Mouse (Mus musculus) cerebellum, adult 9-11 months (tissue): ENCODE measurements around the gene Gzmk.

ENCODE experiments used
- DNase-seq: peaks from one replicate; pipeline ENCODE4 v3.0.0; 2022

The Gzmk gene

DNA sequence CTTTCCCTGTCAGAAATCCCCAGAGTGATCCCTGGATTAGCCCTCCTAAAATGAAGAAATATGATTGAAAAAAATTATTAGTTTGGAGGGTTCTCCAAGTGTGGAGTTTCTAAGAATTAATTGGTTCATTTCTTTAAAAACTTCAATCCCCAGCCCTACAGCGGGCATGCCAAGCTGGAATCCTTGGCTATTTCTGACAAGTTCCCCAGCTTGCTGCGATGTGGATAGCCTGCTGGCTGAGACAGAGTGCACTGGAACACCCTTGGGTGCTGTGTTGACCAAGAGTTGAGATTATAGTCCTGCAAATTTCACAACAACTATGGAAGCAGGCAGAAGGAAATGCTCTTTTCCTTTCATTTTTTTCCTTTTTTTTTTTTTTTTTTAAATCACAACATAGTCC, 24.1 kb downstream of the Gzmk start:
- DNase-seq, result no peak

DNA sequence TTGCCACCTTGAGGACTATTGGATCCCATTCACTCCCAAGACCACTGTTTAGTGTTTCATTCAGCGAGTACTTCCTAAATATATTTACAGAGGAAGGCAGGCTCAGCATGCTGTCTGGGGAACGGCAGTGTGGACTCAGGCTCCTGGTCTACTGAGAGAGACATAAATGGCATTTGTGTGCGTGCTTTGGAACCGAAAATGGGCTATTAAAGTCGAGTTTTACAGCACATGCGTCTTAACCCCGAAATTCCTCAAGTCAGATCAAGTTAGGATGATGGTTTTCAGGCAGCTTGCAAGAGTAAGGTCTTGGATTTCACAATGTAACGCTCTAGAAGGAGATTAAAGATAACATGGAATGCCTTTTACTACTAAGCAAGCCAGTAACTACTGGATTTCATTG, 25.0 kb downstream of the Gzmk start:
- no peak for DNase-seq

DNA sequence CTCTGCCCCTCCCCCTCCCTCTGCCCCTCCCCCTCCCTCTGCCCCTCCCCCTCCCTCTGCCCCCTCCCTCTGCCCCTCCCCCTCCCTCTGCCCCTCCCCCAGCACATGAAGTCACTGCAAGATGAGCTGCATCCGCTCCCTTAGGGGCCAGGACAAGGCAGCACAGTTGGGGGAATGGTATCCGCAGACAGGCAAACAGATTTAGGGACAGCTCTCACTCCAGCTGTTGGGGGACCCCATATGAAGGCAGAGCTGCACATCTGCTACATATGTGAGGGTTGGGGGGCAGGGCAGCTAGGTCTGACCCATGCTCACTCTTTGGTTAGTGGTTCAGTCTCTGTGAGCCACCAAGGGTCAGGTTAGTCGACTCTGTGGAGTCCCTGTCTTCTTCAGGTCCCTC, 26.4 kb downstream of the Gzmk start:
- no peak for DNase-seq

DNA sequence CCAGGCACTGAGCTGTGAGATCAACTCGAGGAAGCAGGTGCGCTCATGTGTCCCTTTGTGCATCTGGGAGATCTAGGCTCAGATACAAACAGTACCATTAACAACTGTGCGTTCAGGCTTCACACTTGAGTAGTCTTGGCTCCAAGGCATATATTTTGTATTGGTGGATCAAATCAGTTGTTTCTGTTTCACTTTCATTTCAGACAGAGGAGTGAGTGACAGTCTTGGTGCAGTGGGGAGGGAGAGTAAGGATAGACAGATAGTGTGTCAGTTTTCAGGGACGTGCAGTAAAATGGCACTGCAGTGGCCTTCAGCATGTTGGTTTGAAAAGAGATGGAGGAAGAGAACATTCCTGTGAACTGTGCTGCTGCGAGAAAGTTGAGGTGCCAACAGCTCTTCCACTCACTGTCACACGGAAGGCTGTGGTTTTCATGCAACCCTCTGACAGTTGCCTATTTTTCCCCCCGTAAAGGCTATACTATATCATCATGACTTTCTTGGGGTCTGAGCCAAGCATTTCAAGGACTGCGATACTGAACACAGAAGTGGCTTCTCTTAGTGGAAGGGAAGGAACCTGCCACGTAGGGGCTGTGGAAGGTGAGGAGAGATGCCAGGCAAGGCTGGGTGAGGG, 27.7 kb downstream of the Gzmk start:
- no peak for DNase-seq

DNA sequence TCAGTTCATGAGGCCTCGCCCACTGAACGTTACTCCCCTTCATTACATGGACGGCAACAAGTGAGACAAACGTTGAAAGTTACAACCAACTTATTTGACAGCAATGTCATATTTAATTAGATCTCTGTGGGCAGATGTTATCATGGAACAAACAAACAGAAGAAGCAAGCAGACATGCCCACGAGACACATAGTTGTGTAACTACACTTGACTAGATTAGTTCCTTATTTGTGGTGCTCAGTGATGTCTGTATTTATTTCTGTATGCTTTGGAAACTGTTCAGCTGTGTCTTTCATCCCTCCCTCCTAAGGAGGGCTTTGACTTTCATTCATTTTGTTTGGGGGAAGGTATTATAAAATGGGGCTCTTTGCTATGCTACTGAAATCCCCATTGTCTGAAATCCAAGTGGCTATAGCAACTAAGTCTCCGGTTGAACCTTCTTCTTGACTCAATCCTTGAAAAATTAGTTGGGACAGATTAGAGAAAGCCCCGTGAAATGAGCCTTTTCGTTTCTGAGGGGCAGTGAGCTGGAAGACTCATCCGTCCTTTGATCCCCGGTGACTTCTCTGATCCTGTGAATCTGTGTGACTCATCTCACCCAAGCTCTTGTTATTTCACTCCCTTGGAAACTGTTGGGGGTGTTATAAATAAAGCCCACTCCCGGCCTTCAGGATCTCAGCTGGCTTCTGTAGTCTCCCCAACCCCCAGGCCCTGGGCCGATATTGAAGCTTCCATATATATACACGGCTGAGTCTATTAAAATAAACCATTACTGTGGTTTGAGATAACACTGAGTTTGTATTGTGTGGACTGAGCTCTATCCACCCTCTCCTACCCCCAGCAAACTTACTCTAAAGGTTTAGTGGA, 28.7 kb downstream of the Gzmk start:
- no peak for DNase-seq

DNA sequence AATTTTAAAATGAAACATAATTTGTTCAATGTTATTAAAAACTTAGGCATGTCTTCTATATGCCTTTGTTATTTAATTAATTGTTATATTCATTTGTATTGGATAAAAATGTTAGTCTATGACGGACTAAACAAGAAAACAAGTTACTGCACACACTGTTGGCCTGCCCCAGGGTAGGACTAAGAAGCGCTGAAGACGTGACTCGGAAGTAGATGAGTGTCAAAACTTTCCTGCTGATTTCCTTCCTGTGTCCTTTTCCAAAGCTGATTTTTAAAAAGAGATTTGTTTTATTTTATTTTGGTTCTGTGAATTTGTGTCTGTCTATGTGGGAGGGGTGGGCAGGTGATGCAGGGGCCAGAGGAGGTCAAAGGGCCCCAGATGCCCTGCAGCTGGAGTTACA, 42.0 kb downstream of the Gzmk start:
- DNase-seq, result no peak

DNA sequence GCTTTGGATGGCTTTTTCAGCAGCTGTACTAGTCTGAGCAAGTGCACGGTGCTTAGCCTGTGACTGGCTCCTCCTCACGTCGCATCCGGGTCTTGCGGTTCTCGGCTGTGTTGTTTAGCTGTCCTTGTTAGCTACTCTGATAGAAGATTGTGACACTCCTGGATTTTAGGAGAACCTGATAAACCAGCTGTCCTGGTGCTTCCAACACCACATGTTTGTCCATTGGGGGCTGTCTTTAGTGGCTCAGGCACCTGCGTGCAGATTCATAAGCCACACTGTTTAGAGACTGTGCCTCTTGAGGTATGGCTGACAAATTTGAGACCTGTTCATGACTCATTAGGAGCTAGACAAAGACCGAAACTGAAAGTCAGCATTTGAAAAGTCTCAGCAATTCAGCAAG, 42.4 kb downstream of the Gzmk start:
- DNase-seq, result no peak

DNA sequence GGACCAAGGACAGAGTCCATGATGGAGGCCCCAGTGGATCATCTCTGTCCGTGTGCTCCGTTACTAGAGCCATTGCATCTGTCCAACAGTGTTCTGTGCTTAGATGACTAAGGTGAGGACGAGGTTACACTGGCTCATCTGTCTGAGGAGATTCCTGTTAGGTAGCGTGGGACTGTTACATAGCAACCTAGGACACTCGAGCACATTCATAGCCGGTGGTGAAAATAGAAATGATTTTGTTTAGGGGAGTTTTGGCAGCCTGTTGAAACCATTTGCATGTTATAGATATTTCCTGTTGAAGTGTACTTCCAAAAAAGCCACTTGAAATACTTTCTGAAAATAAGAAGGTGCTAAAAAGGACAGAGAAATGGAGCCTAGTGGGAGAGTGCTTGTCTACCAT, 51.5 kb downstream of the Gzmk start:
- no peak for DNase-seq

DNA sequence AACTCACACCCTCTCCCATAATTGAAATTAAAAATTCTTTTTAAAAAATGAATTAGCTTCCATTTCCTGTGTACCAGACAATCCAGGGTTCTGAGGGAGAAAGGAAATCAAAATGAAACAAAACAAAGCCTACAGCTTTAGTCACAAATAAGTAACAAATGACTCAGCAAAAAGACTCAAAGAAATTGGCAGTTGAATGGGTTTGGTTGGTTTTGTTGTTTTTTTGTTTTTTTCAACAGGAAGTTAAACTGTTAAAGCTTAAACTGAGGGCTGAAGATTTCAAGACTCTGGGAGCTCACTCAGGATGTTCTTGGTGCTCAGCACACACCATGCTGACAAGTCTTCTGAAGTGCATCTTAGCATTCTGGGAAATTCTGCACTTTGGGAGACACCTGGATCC, 55.5 kb downstream of the Gzmk start:
- DNase-seq, result no peak

DNA sequence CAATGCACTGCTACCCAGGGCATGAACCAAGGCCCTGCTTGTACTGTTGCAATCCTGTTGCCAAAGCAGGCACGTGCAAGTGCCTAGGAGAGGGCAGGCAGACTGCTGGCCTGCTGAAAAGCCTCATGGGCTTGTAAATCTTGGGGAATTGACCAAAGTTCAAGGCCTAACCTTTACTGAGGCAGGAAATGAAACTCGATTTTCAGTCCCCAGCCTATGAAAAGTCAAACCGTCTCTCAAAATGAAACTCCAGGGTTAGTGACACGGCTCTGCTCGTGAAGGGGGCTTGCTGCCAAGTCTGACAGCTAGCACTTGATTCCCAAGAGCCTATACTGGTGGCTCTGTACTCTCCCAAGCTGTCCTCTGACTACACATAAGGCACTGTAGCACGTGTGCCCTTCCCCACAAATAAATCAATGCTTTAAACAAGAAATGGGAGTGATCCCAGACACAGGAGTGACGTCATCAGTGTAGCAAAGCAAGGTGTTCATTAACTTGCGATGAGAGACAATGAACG, 57.6 kb downstream of the Gzmk start:
- no peak for DNase-seq

DNA sequence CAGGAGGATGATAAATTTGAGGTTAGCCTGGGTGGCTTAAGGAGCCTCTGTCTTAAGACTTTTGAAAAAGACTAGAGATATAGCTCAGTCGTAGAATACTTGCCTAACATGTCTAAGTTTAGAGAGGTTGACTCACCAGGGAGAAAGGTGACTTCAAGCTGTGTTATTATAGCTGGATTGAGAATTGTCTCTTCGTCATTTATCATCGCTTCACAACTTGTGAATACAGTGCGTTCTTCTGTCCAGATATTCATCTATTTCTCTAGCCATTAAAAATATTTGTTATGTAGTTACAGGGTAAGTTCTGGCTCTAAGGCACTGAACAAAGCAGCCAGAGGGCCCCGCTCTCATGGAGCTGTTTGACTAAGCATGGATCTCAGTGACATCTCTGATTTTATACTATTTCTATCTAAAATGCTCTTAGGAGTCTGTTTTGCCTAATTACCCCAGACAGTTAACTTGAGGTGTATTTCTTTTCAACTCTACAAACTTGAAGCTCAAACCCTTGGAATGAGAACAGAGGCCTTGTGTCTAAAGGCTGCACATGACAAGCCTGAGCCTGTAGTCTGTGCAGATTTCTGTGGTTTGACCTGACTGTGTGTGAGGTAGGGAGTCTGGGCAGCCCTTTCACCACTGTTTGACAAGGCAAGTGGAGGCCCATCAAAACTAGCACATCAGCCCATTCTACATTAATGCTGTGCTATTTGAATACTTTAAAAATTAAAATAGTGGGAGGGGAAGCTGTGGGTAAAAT, 61.3 kb downstream of the Gzmk start:
- no peak for DNase-seq

DNA sequence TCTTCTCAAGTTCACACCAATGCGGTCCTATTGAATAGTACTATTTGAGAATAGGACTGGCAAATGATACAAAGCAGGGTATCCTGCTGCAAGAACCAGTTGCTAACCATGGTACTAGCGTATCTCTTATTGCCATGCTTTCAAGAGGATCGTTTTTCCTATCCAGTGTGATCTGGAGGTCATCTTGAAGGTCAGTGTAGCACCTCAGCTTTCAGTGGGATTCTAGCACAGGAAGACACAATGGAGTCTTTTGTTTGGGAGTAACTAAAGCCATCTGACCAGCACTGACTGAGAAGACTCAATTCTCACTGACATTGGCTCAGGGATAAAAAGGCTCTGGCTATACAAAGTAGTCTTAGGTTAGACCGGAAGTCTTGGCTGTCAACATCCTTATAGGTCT, 74.2 kb downstream of the Gzmk start:
- no peak for DNase-seq

DNA sequence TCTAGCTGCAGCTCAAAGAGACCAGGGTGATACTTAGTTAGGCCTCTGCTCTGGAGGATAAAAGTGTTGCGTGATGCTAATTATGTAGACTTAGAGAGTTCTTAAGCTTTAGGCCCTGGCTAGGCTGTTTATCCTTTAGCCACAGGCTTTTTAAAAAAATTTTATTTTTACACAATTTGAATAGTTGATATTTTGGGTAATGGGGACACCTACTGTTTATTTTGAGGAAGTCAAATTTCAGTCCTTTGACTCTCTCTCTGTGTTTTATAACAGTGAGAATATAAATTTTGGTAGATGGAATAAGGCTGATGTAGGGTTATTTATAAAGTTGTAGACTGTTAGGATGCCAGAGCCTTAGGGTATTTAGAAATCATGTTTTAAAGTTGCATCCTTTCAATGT, 86.1 kb downstream of the Gzmk start:
- no peak for DNase-seq

DNA sequence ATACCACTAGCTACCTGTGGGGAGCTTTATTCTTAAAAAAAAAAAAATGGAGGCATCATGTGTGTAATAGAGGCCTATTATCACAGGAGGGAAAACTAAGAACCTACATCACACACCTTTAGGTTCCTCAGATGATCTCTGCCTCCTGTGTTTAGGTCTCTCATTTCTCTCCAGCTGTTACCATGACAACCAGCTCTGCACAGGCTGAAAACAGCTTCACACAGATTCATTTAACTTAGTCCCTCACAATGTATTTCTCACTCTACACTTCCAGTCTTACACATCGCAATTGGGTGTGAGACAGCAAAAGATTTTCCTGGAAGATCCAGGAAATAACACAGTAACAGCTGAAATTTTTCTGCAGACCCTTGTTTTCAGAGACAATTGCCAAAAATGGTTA, 95.7 kb downstream of the Gzmk start:
- no peak for DNase-seq
